Mouse (Mus musculus): ENCODE measurements around the gene Pigp. TPM values are rescaled to one million over a fixed set of nuclear protein-coding genes. Genes with fewer than 3 reads are reported as not detected.
A peak's percentile ranks its signal among the peaks of the same experiment; 100 is the strongest.

The Pigp gene
- total and polyA plus RNA-seq, 3 experiments = 49.4 to 113 (median 101) TPM

DNA sequence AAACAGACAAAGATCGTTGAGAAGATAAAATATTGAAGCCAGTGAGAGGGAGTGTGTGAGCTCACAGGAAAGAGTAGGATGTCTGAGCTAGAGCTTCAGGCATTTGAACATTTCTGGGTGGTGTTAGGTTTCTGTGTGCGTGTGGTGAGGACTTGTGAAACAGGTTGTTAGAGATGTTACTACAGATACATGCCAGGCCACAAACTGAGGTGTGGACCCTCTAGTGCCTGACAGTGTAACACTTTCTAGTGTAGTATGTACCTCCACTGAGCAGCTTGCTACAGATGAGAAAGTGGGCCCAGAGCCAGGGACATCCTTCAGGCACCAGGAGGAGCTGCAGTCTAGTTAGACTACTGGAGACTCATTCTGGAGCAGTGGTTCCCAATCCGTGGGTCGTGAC lies 30.5 kb upstream of the Pigp start:
- H3K4me1 ChIP-seq (ENCODE audit: control insufficient read depth, insufficient read depth, low read length) = no peaks in the 10 kb centered on the region; the same call in 1 of the 2 replicates
- WGBS = 80% methylated on average over 4 of the region's 4 CpGs
- H3K9ac ChIP-seq (ENCODE audit: low read depth, low read length) = no peak overlapping the region
- no peak overlapping the region for H3K4me3 ChIP-seq
- no peak overlapping the region for H3K27ac ChIP-seq
- no peak for DNase-seq
- H3K27me3 ChIP-seq (ENCODE audit: control insufficient read depth, insufficient read depth, low read length) = no peaks in the 10 kb centered on the region
- peaks cover 2% of the 10 kb centered on the region; the same call in 1 of the 2 replicates for H3K79me2 ChIP-seq (replicated peaks; ENCODE audit: control insufficient read depth, insufficient read depth, low read length)
- TF ChIP-seq POLR2A (IDR thresholded peaks at IDR 0.05; ENCODE audit: insufficient read depth, low read depth, low read length) = no peak
- TF ChIP-seq EP300 (IDR thresholded peaks at IDR 0.05; ENCODE audit: insufficient read depth, low read depth, low read length) = no peak
- TF ChIP-seq CTCF (IDR thresholded peaks at IDR 0.05) = peak; percentile 22; the same call in 1 of the 2 replicates
- intact Hi-C loops (cut with DNase I) = no loop called here
- H3K36me3 ChIP-seq (ENCODE audit: control insufficient read depth, insufficient read depth, low read length) = peaks cover 2% of the 10 kb centered on the region; the same call in 1 of the 2 replicates

DNA sequence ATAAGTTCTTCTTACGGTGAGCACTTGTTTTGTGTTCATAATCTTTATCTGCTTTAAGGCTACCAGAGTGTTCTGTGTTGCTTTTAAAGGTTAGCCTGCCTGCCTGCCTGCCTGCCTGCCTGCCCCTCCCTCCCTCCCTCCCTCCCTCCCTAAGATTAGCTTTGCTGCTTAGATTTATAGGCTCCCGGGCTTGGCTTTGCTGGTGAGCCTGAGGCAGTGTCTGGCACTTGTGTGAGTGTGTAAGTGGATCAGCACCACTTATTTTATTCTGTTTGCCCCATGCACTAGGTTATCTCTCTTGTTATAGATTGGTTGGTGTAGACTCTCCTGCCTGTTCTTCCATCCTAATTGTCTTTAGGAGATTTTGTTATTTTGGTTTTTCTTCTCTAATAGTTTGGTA lies 30.0 kb upstream of the Pigp start:
- Histone ChIP-seq H3K79me2 (replicated peaks; ENCODE audit: control insufficient read depth, insufficient read depth, low read length) (peaks cover 2% of the 10 kb centered on the region; the same call in 1 of the 2 replicates), H3K4me3 (no peak overlapping the region), H3K27ac (no peak overlapping the region), H3K4me1 (ENCODE audit: control insufficient read depth, insufficient read depth, low read length) (no peaks in the 10 kb centered on the region; the same call in 1 of the 2 replicates), H3K36me3 (ENCODE audit: control insufficient read depth, insufficient read depth, low read length) (peaks cover 2% of the 10 kb centered on the region; the same call in 1 of the 2 replicates), H3K9ac (ENCODE audit: low read depth, low read length) (no peak overlapping the region), H3K27me3 (ENCODE audit: control insufficient read depth, insufficient read depth, low read length) (no peaks in the 10 kb centered on the region)
- intact Hi-C loops (cut with DNase I) = no loop called here
- TF ChIP-seq EP300 (IDR thresholded peaks at IDR 0.05; ENCODE audit: insufficient read depth, low read depth, low read length) = no peak
- no peak for TF ChIP-seq POLR2A (IDR thresholded peaks at IDR 0.05; ENCODE audit: insufficient read depth, low read depth, low read length)
- no peak for TF ChIP-seq CTCF (IDR thresholded peaks at IDR 0.05)
- DNase-seq = no peak
- 23% methylated on average over 2 of the region's 2 CpGs for WGBS

DNA sequence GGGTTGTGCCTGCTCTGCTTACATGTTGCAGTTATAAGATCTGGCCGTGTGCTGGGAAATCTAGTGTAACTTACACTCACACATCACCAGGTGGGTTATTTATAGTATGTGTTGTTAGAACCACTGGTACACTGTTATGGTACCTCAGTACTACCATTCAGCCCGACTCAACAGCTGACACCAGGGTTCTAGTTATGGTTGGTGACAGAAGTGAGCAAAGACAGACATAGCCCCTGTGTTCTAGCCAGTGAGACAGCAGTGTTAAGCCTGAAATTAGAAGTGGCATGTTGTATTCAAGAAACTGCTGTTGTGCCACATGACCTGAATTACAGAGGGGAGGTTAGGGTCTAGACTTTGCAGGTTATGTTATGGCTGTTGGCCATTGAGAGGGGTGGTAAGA lies 27.5 kb upstream of the Pigp start:
- 62% methylated on average over 2 of the region's 2 CpGs for WGBS
- intact Hi-C loops (cut with DNase I) = no loop called here
- Histone ChIP-seq H3K27me3 (ENCODE audit: control insufficient read depth, insufficient read depth, low read length) (no peaks in the 10 kb centered on the region), H3K9ac (ENCODE audit: low read depth, low read length) (no peak overlapping the region), H3K36me3 (ENCODE audit: control insufficient read depth, insufficient read depth, low read length) (peaks cover 5% of the 10 kb centered on the region; the same call in 1 of the 2 replicates), H3K4me1 (ENCODE audit: control insufficient read depth, insufficient read depth, low read length) (no peaks in the 10 kb centered on the region; the same call in 1 of the 2 replicates), H3K79me2 (replicated peaks; ENCODE audit: control insufficient read depth, insufficient read depth, low read length) (peaks cover 2% of the 10 kb centered on the region; the same call in 1 of the 2 replicates), H3K27ac (no peak overlapping the region), H3K4me3 (no peak overlapping the region)
- no peak for DNase-seq
- TF ChIP-seq EP300 (IDR thresholded peaks at IDR 0.05; ENCODE audit: insufficient read depth, low read depth, low read length) (no peak), CTCF (IDR thresholded peaks at IDR 0.05) (no peak), POLR2A (IDR thresholded peaks at IDR 0.05; ENCODE audit: insufficient read depth, low read depth, low read length) (no peak)

DNA sequence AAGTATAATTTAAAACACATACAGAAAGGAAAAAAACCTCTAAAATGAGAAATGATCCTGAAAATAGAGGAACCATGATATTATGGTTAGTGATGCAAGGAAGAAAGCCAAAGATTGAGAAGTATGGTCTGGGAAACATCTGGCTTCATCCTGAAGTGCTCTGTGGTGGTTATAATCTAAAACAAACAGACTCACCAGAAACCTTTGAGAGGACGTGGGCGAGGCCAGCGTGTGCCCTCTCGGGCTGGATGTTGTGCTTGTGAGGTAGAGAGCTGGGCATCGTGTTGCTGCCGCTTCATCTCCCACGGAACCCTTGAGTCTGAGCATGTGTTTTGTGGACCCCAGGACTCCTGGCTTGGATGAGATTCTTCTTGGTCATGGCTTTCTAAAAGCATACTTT lies 25.0 kb upstream of the Pigp start:
- no peak for TF ChIP-seq POLR2A (IDR thresholded peaks at IDR 0.05; ENCODE audit: insufficient read depth, low read depth, low read length)
- TF ChIP-seq EP300 (IDR thresholded peaks at IDR 0.05; ENCODE audit: insufficient read depth, low read depth, low read length) = no peak
- no peak for TF ChIP-seq CTCF (IDR thresholded peaks at IDR 0.05)
- no peaks in the 10 kb centered on the region; the same call in 1 of the 2 replicates for H3K79me2 ChIP-seq (replicated peaks; ENCODE audit: control insufficient read depth, insufficient read depth, low read length)
- intact Hi-C loops (cut with DNase I) = no loop called here
- H3K4me1 ChIP-seq (ENCODE audit: control insufficient read depth, insufficient read depth, low read length) = no peaks in the 10 kb centered on the region; the same call in 1 of the 2 replicates
- H3K4me3 ChIP-seq = no peak overlapping the region
- no peak overlapping the region for H3K27ac ChIP-seq
- H3K27me3 ChIP-seq (ENCODE audit: control insufficient read depth, insufficient read depth, low read length) = no peaks in the 10 kb centered on the region
- H3K36me3 ChIP-seq (ENCODE audit: control insufficient read depth, insufficient read depth, low read length) = peaks cover 5% of the 10 kb centered on the region; the same call in 1 of the 2 replicates
- 66% methylated on average over 7 of the region's 7 CpGs for WGBS
- no peak for DNase-seq
- no peak overlapping the region for H3K9ac ChIP-seq (ENCODE audit: low read depth, low read length)

DNA sequence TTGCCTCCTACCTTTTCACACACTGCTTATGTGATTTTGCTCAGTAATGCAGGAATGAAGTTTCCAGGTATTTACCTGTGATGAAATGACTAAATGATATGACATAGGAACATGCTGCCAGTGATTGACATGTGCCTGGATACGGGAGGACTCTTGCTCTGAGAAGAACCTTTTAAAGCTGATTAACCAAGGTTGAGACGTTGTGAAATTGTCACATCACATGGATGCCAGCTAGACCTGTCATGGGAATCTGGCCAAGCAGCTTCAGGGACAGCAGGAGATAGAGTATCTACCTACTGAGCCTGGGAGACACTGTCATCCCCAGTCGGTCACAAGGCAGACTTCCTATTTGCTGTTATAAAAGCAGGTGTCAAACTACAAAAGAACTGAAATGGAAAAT lies 23.4 kb upstream of the Pigp start:
- peaks cover 3% of the 10 kb centered on the region; the same call in 1 of the 2 replicates for H3K36me3 ChIP-seq (ENCODE audit: control insufficient read depth, insufficient read depth, low read length)
- H3K27me3 ChIP-seq (ENCODE audit: control insufficient read depth, insufficient read depth, low read length) = no peaks in the 10 kb centered on the region
- no peak overlapping the region for H3K4me3 ChIP-seq
- TF ChIP-seq CTCF (IDR thresholded peaks at IDR 0.05) (no peak), EP300 (IDR thresholded peaks at IDR 0.05; ENCODE audit: insufficient read depth, low read depth, low read length) (no peak), POLR2A (IDR thresholded peaks at IDR 0.05; ENCODE audit: insufficient read depth, low read depth, low read length) (no peak)
- WGBS = 67% methylated on average over 3 of the region's 3 CpGs
- intact Hi-C loops (cut with DNase I) = no loop called here
- no peak for DNase-seq
- no peak overlapping the region for H3K9ac ChIP-seq (ENCODE audit: low read depth, low read length)
- no peaks in the 10 kb centered on the region; the same call in 1 of the 2 replicates for H3K79me2 ChIP-seq (replicated peaks; ENCODE audit: control insufficient read depth, insufficient read depth, low read length)
- no peaks in the 10 kb centered on the region; the same call in 1 of the 2 replicates for H3K4me1 ChIP-seq (ENCODE audit: control insufficient read depth, insufficient read depth, low read length)
- H3K27ac ChIP-seq = no peak overlapping the region

DNA sequence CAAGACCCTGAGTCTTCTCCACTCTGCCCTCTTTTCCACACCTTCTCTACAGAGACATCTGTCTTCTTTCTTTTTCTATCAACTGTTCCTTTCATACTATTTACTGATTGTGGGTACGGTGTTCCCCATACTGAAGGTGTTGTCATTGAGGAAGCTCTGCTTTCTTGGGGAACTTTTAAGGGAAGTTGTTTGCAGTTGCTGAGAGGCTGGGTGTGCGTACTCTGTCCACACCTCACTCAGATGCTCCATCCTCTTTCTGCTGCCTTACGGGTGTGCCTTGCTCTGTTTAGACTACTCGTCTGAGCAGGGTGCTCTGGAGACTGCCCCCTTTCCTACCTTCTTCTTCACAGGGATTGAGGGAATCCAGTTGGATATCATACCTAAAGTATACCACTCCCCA lies 20.7 kb upstream of the Pigp start:
- no peaks in the 10 kb centered on the region for H3K27me3 ChIP-seq (ENCODE audit: control insufficient read depth, insufficient read depth, low read length)
- H3K36me3 ChIP-seq (ENCODE audit: control insufficient read depth, insufficient read depth, low read length) = 0 out of 2 replicates have a peak, but pooled peaks cover 3% of the 10 kb centered on the region
- TF ChIP-seq CTCF (IDR thresholded peaks at IDR 0.05) = no peak
- no peak for TF ChIP-seq POLR2A (IDR thresholded peaks at IDR 0.05; ENCODE audit: insufficient read depth, low read depth, low read length)
- TF ChIP-seq EP300 (IDR thresholded peaks at IDR 0.05; ENCODE audit: insufficient read depth, low read depth, low read length) = no peak
- no peak for DNase-seq
- H3K4me1 ChIP-seq (ENCODE audit: control insufficient read depth, insufficient read depth, low read length) = no peaks in the 10 kb centered on the region
- no peak overlapping the region for H3K9ac ChIP-seq (ENCODE audit: low read depth, low read length)
- no peak overlapping the region for H3K4me3 ChIP-seq
- H3K79me2 ChIP-seq (replicated peaks; ENCODE audit: control insufficient read depth, insufficient read depth, low read length) = no peaks in the 10 kb centered on the region
- intact Hi-C loops (cut with DNase I) = no loop called here
- WGBS = 77% methylated on average over 4 of the region's 4 CpGs
- H3K27ac ChIP-seq = no peak overlapping the region

Data from heart, adult 2 months (tissue).